In genomic region chr4:154639126-154639525, GRCm38 (mm10) we compare ENCODE assay signal across 9 mouse cellular contexts. TPM values are rescaled to one million over a fixed set of nuclear protein-coding genes. Genes with fewer than 3 reads are reported as not detected.
DNase-seq lines count a peak whose midpoint lies in the region; ATAC-seq lines count a peak whose summit lies in the region.
"Had no signal": no experiment of that assay in that cellular context is flagged by ENCODE, and none has a peak within 500 bp of the region (broad histone marks: within the 10 kb centered on the region; RNA-seq: fewer than 3 reads in every experiment).

No protein-coding gene starts in this region.

- 6% methylated on average over 7 of the region's 7 CpGs for WGBS in heart, embryonic 13.5 days
- WGBS in kidney, embryonic 16.5 days, result 3% methylated on average over 7 of the region's 7 CpGs

- H3K27me3 ChIP-seq in heart, embryonic 13.5 days (replicated peaks), result peaks cover 87% of the 10 kb centered on the region
- H3K27me3 ChIP-seq in kidney, embryonic 16.5 days (ENCODE audit: insufficient read depth, low read length), result peaks cover 98% of the 10 kb centered on the region

- peak overlapping the region; percentile 88 for H3K4me2 ChIP-seq in heart, embryonic 13.5 days
- H3K4me2 ChIP-seq in kidney, embryonic 16.5 days (replicated peaks; ENCODE audit: low read depth, low read length), result peak overlapping the region; percentile 88

- DNase-seq in heart, adult 18-20 months, result peak; percentile 25 to 49
- no peak for DNase-seq in heart, adult 8-10 months (ENCODE audit: low spot score)
- DNase-seq in neural tube, embryonic 10.5 days (ENCODE audit: extremely low spot score, low spot score), result peak; percentile 69
- no peak for DNase-seq in cerebellum, adult 18-20 months
- DNase-seq in layer of hippocampus, adult 9-11 months, result no peak
- no peak for DNase-seq in cerebellum, adult 11 months

- no peaks in the 10 kb centered on the region for H3K9me3 ChIP-seq in heart, embryonic 13.5 days
- no peaks in the 10 kb centered on the region for H3K9me3 ChIP-seq in kidney, embryonic 16.5 days (ENCODE audit: low read length)

- H3K36me3 ChIP-seq in heart, embryonic 13.5 days, result no peaks in the 10 kb centered on the region
- H3K36me3 ChIP-seq in kidney, embryonic 16.5 days (ENCODE audit: insufficient read depth, low read length), result no peaks in the 10 kb centered on the region

- H3K27ac ChIP-seq in heart, embryonic 13.5 days (replicated peaks), result no peak overlapping the region
- H3K27ac ChIP-seq in kidney, embryonic 16.5 days (ENCODE audit: low read length), result peak overlapping the region; percentile 76

- no peak for ATAC-seq in heart, embryonic 13.5 days (ENCODE audit: extremely low read depth, insufficient number of reproducible peaks, low FRiP score, low TSS enrichment)
- ATAC-seq in kidney, embryonic 16.5 days (ENCODE audit: low FRiP score, low TSS enrichment), result no peak

- peak overlapping the region; percentile 84 for H3K4me3 ChIP-seq in heart, embryonic 13.5 days
- peak overlapping the region; percentile 73 for H3K4me3 ChIP-seq in kidney, embryonic 16.5 days (ENCODE audit: low read length)

- H3K9ac ChIP-seq in heart, embryonic 13.5 days, result peak overlapping the region; percentile 99
- H3K9ac ChIP-seq in kidney, embryonic 16.5 days (replicated peaks; ENCODE audit: low read length), result peak overlapping the region; percentile 87

- peaks cover 56% of the 10 kb centered on the region for H3K4me1 ChIP-seq in heart, embryonic 13.5 days
- peaks cover 22% of the 10 kb centered on the region for H3K4me1 ChIP-seq in kidney, embryonic 16.5 days (ENCODE audit: insufficient read depth, low read length)

RNA-seq across cellular contexts. Expression of gene Prdm16, which starts 2.5 kb away (rescaled TPM):
- total RNA-seq in heart, adult 18-20 months (2021), result 10 to 100 TPM; 10.2 to 10.4 TPM
- total RNA-seq in heart, adult 8-10 months (2022), result 10 to 100 TPM; 12.6 to 15.7 (median 14.3) TPM
- 15.3 and 19.3 TPM in 2 replicates for polyA plus RNA-seq in heart, embryonic 13.5 days (2015; fragmentation: Nextera tagmentation; extraction: Ambion mirVana)
- 22.3 and 24.7 TPM in 2 replicates for polyA plus RNA-seq in kidney, embryonic 16.5 days (2015; fragmentation: Nextera tagmentation; extraction: Ambion mirVana)
- polyA plus RNA-seq: C2C12 had no signal

RNA-seq across cellular contexts. Expression of gene Actrt2, which starts 28.5 kb away (rescaled TPM):
- total RNA-seq in heart, adult 18-20 months (2021), result not detected
- not detected for total RNA-seq in heart, adult 8-10 months (2022)
- polyA plus RNA-seq in heart, embryonic 13.5 days (2015; fragmentation: Nextera tagmentation; extraction: Ambion mirVana), result not detected in 2 replicates
- polyA plus RNA-seq in kidney, embryonic 16.5 days (2015; fragmentation: Nextera tagmentation; extraction: Ambion mirVana), result not detected in 2 replicates
- polyA plus RNA-seq: C2C12 had no signal

Comparison
In these comparisons a context has a peak if more than half of its experiments do, and no peak if none do; other contexts are left out.
1. DNase-seq: peak in heart, adult 18-20 months (2 of 2) and neural tube, embryonic 10.5 days (single experiment); none in heart, adult 8-10 months (single experiment), cerebellum, adult 18-20 months (0 of 2), layer of hippocampus, adult 9-11 months (single experiment) and cerebellum, adult 11 months (single experiment).